Mouse (Mus musculus) limb, embryonic 14.5 days (tissue): ENCODE measurements around the gene Vegfa. TPM values are rescaled to one million over a fixed set of nuclear protein-coding genes. Genes with fewer than 3 reads are reported as not detected.

Experiments
- ATAC-seq: fragments of 200-750 bp; cut with Nextera tagmentation; 2 replicates; pipeline ENCODE4 v1.8.0; 2017; ENCODE audit warnings: low read depth, moderate number of reproducible peaks, moderate TSS enrichment; ENCODE audit not compliant: low FRiP score
- DNase-seq: peaks from one replicate; pipeline ENCODE4 v3.0.0-alpha.2; 2015; ENCODE audit warnings: low spot score
- H3K27ac ChIP-seq: fragments of 300-500 bp; sonication (generic); replicated peaks from 2 replicates; pipeline ENCODE4 v1.5.1; 2014; ENCODE audit warnings: low read depth, mild to moderate bottlenecking, low read length, moderate library complexity, mixed read lengths
- H3K27me3 ChIP-seq: fragments of 300-500 bp; sonication (generic); 2 replicates; pipeline ENCODE4 v1.6.1; 2014; ENCODE audit warnings: low read length, mixed read lengths; ENCODE audit not compliant: control insufficient read depth, insufficient read depth
- H3K36me3 ChIP-seq: fragments of 300-500 bp; sonication (generic); 2 replicates; pipeline ENCODE4 v1.6.1; 2014; ENCODE audit warnings: mild to moderate bottlenecking, low read length, moderate library complexity, mixed read lengths; ENCODE audit not compliant: control insufficient read depth, insufficient read depth
- H3K4me1 ChIP-seq: fragments of 300-500 bp; sonication (generic); 2 replicates; pipeline ENCODE4 v1.6.1; 2014; ENCODE audit warnings: antibody characterized with exemption, low read length, mixed read lengths; ENCODE audit not compliant: control insufficient read depth, insufficient read depth
- H3K4me2 ChIP-seq: fragments of 300-500 bp; sonication (generic); replicated peaks from 2 replicates; pipeline ENCODE4 v1.6.1; 2014; ENCODE audit warnings: low read depth, mild to moderate bottlenecking, low read length, moderate library complexity; ENCODE audit not compliant: severe bottlenecking
- H3K4me3 ChIP-seq: fragments of 300-500 bp; sonication (generic); replicated peaks from 2 replicates; pipeline ENCODE4 v1.5.1; 2014; ENCODE audit warnings: low read length
- H3K9ac ChIP-seq: fragments of 300-500 bp; sonication (generic); 2 replicates; pipeline ENCODE4 v1.6.1; 2014; ENCODE audit warnings: mild to moderate bottlenecking, low read depth, low read length, moderate library complexity; ENCODE audit not compliant: severe bottlenecking
- H3K9me3 ChIP-seq: fragments of 300-500 bp; sonication (generic); 2 replicates; pipeline ENCODE4 v1.6.1; 2016; ENCODE audit warnings: low read length; ENCODE audit not compliant: control insufficient read depth
- POLR2A ChIP-seq: fragments of 200-500 bp; IDR thresholded peaks from 2 replicates; pipeline ENCODE4 v1.8.0; 2012; ENCODE audit warnings: inconsistent platforms, mild to moderate bottlenecking, moderate library complexity, borderline replicate concordance; ENCODE audit not compliant: insufficient read depth, insufficient read length; ENCODE audit errors: extremely low read depth
- WGBS: fragments of 180-500 bp; shearing (Covaris S2); extraction: QIAGEN DNeasy Blood & Tissue Kit; methylation state at CpG from one replicate; pipeline ENCODE4 v1.1.7; 2014; 5-methylcytosine and 5-hydroxymethylcytosine counted together
- polyA plus RNA-seq, 2 experiments: library from polyadenylated mRNA; depleted of rRNA in 1 of 2; stranded (reverse) in 1 of 2; unstranded in 1 of 2; fragments of >200 nt; fragmentation: Nextera tagmentation in 1 of 2; extraction: Ambion mirVana in 1 of 2; gene quantifications; 2 replicates each; pipeline versions ENCODE4 v1.2.1 to v1.2.3; 2012 to 2014

Gene Vegfa
- polyA plus RNA-seq, 2 experiments = 5.3 to 306 TPM

DNA sequence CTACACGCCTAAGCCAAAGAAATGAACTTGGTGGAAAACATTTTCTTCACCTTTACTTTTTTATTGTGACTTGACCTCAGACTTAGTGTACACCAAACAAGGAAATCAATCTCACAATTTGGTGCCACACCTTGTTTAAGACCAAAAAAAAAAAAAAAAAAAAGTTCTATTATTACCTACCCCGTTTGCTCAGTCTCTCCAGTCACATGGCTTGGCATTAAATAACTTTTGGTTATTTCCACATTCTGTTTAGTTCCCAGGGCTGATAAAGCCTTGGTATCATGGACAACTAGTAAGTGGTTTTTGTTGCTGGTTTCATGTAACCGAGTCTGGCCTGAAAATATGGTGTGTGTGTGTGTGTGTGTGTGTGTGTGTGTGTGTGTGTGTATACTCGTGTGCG is 12.8 kb upstream of the Vegfa start:
- no peak for ATAC-seq
- 0 out of 2 replicates have a peak, but pooled peaks cover 4% of the 10 kb centered on the region for H3K9me3 ChIP-seq
- no peak overlapping the region for H3K9ac ChIP-seq
- DNase-seq = no peak
- no peak for TF ChIP-seq POLR2A
- WGBS = 90% methylated on average over 5 of the region's 5 CpGs
- H3K4me2 ChIP-seq = no peak overlapping the region
- peaks cover 5% of the 10 kb centered on the region; the same call in 1 of the 2 replicates for H3K4me1 ChIP-seq
- no peak overlapping the region for H3K27ac ChIP-seq
- H3K36me3 ChIP-seq = no peaks in the 10 kb centered on the region
- H3K27me3 ChIP-seq = no peaks in the 10 kb centered on the region
- no peak overlapping the region for H3K4me3 ChIP-seq

- no peaks in the 10 kb centered on the region for H3K9me3 ChIP-seq
- no peak overlapping the region for H3K4me2 ChIP-seq
- DNase-seq (no peak), ATAC-seq (no peak)
- WGBS = 78% methylated on average over 8 of the region's 8 CpGs
- no peak overlapping the region for H3K4me3 ChIP-seq
- H3K9ac ChIP-seq = no peak overlapping the region
- H3K4me1 ChIP-seq = no peaks in the 10 kb centered on the region; the same call in 1 of the 2 replicates
- no peak overlapping the region for H3K27ac ChIP-seq
- no peaks in the 10 kb centered on the region for H3K27me3 ChIP-seq
- no peak for TF ChIP-seq POLR2A
- H3K36me3 ChIP-seq = no peaks in the 10 kb centered on the region
These were observed 10.0 kb upstream of the Vegfa start for GRCm38 (mm10) chr17:46042158-46042557.

DNA sequence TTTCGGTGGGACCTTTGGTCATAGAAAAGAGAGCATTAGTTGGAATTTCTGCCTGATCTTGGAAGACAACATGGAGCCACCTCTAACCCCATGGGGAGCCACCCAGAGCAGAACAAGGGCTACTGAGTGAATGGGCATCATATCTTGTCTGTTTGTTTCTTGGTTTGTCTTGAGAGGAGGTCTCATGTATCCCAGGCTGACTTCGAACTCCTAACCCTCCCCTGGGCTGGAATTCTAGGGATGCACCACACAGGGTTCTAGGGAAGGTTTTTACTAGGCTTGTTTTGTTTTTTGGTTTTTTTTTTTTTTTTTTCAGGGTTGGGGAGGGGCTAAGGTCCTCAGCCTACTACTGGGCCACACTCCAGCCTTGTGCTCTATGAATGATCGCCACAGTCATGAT is 9.5 kb upstream of the Vegfa start:
- WGBS = 88% methylated on average over 3 of the region's 3 CpGs
- Histone ChIP-seq H3K9me3 (no peaks in the 10 kb centered on the region), H3K4me1 (no peaks in the 10 kb centered on the region; the same call in 1 of the 2 replicates), H3K36me3 (no peaks in the 10 kb centered on the region), H3K4me2 (no peak overlapping the region), H3K27me3 (no peaks in the 10 kb centered on the region), H3K27ac (no peak overlapping the region), H3K9ac (no peak overlapping the region), H3K4me3 (no peak overlapping the region)
- no peak for ATAC-seq
- TF ChIP-seq POLR2A = no peak
- DNase-seq = no peak

DNA sequence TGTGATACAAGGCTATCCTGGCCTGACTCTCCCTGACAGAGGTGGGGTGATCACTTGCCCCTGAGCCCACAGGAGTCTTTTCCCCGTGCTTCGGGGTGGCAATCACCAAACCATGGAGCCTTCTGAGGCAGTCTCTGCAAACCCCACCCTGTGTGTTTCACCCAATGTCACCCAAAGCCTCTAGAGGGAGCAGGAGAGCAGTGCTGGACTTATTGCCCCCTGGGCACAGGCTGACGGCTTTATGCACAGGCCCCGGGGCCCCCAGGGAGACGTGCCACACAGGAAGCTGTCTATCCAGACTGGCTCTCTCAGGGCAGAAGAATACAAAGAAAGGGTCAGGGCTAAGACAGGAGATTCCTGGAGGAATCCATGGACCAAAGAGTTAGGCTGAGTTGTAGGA is 9.1 kb upstream of the Vegfa start:
- no peak overlapping the region for H3K4me3 ChIP-seq
- DNase-seq (no peak), ATAC-seq (no peak)
- TF ChIP-seq POLR2A = no peak
- no peak overlapping the region for H3K4me2 ChIP-seq
- no peaks in the 10 kb centered on the region for H3K36me3 ChIP-seq
- H3K27me3 ChIP-seq = no peaks in the 10 kb centered on the region
- H3K27ac ChIP-seq = no peak overlapping the region
- no peaks in the 10 kb centered on the region for H3K9me3 ChIP-seq
- no peaks in the 10 kb centered on the region; the same call in 1 of the 2 replicates for H3K4me1 ChIP-seq
- no peak overlapping the region for H3K9ac ChIP-seq
- WGBS = 59% methylated on average over 5 of the region's 5 CpGs

DNA sequence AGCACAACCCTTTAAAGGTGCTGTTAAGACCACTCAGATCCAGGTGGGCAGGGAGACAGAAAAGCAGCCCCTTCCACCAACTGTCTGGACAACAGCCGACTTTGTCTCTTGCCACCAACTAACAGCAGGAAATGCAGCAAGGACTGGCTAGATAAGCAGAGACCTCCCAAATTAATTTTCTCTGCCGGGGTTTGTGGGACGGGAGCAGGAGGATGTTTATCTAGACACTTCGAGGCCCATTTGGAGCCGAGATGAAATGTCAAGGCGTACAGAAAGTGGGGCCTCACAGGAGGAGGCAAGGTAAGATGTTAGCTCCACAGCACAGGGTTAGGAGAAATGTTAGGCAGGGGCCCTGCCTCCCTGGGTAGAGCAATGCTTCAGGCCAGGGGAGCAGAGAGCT is 8.4 kb upstream of the Vegfa start:
- no peaks in the 10 kb centered on the region for H3K36me3 ChIP-seq
- H3K27me3 ChIP-seq = no peaks in the 10 kb centered on the region
- H3K27ac ChIP-seq = no peak overlapping the region
- DNase-seq = no peak
- no peaks in the 10 kb centered on the region; the same call in 1 of the 2 replicates for H3K4me1 ChIP-seq
- H3K4me2 ChIP-seq = no peak overlapping the region
- TF ChIP-seq POLR2A = no peak
- ATAC-seq = no peak
- H3K9me3 ChIP-seq = no peaks in the 10 kb centered on the region
- H3K4me3 ChIP-seq = no peak overlapping the region
- WGBS = 68% methylated on average over 6 of the region's 6 CpGs
- H3K9ac ChIP-seq = no peak overlapping the region

DNA sequence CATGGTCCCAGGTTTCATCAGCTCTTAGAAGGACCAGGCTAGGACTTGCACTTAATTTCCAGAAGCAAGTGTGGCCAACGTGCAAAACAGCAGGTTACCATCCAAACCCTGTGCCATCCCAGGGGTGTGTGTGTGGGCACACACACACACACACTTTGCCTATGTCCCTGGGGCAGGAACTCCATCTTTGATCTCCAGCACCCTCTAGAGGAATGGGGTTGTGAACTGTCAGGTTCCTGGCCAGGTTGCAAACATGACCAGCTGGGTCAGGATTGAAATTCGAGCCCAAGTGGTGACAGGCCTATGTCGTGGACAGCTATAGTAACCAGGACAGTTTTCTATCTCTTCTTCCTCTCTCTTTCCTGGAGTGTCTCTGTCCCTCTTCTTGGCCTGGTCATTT is 6.7 kb upstream of the Vegfa start:
- DNase-seq (no peak), ATAC-seq (no peak)
- Histone ChIP-seq H3K4me3 (no peak overlapping the region), H3K27ac (no peak overlapping the region), H3K27me3 (no peaks in the 10 kb centered on the region), H3K4me1 (peaks cover 3% of the 10 kb centered on the region), H3K9me3 (no peaks in the 10 kb centered on the region), H3K9ac (no peak overlapping the region), H3K4me2 (no peak overlapping the region), H3K36me3 (no peaks in the 10 kb centered on the region)
- WGBS = 28% methylated on average over 3 of the region's 3 CpGs
- TF ChIP-seq POLR2A = no peak
